Mouse (Mus musculus) testis, adult 2 months (tissue): ENCODE data around the gene Pold3.

Source experiments
- CTCF ChIP-seq: fragments of 200-500 bp; IDR thresholded peaks from 2 replicates; pipeline ENCODE4 v1.5.1; 2012; ENCODE audit warnings: low read depth, mild to moderate bottlenecking, inconsistent platforms, low read length, moderate library complexity; ENCODE audit not compliant: control insufficient read depth, insufficient read depth, insufficient replicate concordance
- POLR2A ChIP-seq: fragments of 200-500 bp; IDR thresholded peaks from 2 replicates; pipeline ENCODE4 v1.6.1; 2012; ENCODE audit warnings: low read depth, mild to moderate bottlenecking, inconsistent platforms, low read length, moderate library complexity; ENCODE audit not compliant: control insufficient read depth

DNA sequence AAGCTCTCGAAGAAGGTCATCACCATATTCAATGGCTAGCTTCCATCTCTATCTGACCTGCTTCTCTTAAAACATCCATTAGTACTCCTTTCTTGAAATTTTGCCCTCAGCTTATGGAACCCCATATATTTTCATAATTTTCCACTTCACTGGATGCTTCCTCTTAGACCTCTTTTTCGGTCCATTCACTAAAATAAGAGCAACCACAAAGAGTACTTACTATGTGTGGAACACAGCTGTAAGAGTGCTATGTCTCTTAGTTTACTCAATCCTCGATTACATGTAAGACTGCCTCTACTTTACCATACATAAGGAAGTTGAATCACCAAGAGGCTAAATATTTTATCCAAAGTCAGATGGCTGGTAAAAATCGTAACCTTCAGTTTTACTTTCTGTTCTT is 16.7 kb downstream of the Pold3 start:
- TF ChIP-seq CTCF, result no peak
- no peak for TF ChIP-seq POLR2A
